Mouse (Mus musculus): ENCODE results near the gene Rtp3. TPM values are rescaled to one million over a fixed set of nuclear protein-coding genes. Genes with fewer than 3 reads are reported as not detected.

The Rtp3 gene
- polyA plus RNA-seq, 1 experiment from 2014 or later: not detected

GRCm38 (mm10) chr9:110999056-110999455 lies 8.7 kb upstream of the Rtp3 start:
- Histone ChIP-seq H3K27me3 (no peaks in the 10 kb centered on the region), H3K4me3 (no peak overlapping the region), H3K4me2 (no peak overlapping the region), H3K9me3 (no peaks in the 10 kb centered on the region), H3K9ac (no peak overlapping the region), H3K27ac (replicated peaks) (no peak overlapping the region), H3K4me1 (replicated peaks) (no peaks in the 10 kb centered on the region), H3K36me3 (no peaks in the 10 kb centered on the region)
- no peak for ATAC-seq (ENCODE audit: low FRiP score, low read depth)
- WGBS: 94% methylated on average over 2 of the region's 2 CpGs

GRCm38 (mm10) chr9:110997245-110997644 lies 6.9 kb upstream of the Rtp3 start:
- H3K36me3 ChIP-seq: no peaks in the 10 kb centered on the region
- H3K4me1 ChIP-seq (replicated peaks): no peaks in the 10 kb centered on the region
- no peak overlapping the region for H3K27ac ChIP-seq (replicated peaks)
- H3K27me3 ChIP-seq: no peaks in the 10 kb centered on the region
- H3K9me3 ChIP-seq: no peaks in the 10 kb centered on the region
- no peak overlapping the region for H3K4me2 ChIP-seq
- 3% methylated on average over 5 of the region's 5 CpGs for WGBS
- no peak for ATAC-seq (ENCODE audit: low FRiP score, low read depth)
- H3K4me3 ChIP-seq: no peak overlapping the region
- H3K9ac ChIP-seq: no peak overlapping the region

- H3K27ac ChIP-seq (replicated peaks): peak overlapping the region; percentile 61; the same call in 1 of the 2 replicates
- peak; percentile 91; the same call in 1 of the 2 replicates for ATAC-seq (ENCODE audit: low FRiP score, low read depth)
- H3K4me3 ChIP-seq: peak overlapping the region; percentile 41
- H3K4me1 ChIP-seq (replicated peaks): no peaks in the 10 kb centered on the region
- H3K9ac ChIP-seq: peak overlapping the region; percentile 16; the same call in 1 of the 2 replicates
- 9% methylated on average over 13 of the region's 13 CpGs for WGBS
- no peaks in the 10 kb centered on the region for H3K36me3 ChIP-seq
- no peaks in the 10 kb centered on the region for H3K27me3 ChIP-seq
- peak overlapping the region; percentile 54 for H3K4me2 ChIP-seq
- no peaks in the 10 kb centered on the region for H3K9me3 ChIP-seq
These were observed 4.4 kb upstream of the Rtp3 start for GRCm38 (mm10) chr9:110994716-110995172.

DNA sequence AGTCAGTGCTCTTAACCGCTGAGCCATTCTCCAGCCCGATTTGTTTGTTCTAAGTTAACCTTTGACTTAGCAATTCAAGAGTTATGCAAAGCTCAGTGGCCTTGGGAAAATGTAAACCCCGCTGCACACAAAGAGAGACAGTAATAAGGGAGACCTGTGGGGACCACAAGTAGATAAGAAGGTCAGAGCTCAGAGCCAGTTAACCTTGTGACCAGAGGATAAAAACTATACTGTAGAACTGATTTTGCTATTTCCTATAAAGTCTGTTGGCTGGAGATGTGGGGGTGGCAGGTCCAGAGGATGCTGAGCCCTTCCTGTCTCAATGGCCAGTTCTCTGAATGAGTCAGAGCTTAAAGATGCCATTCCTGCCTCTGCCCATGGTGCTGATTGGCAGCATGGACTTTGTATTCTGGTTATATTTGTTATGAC lies 2.9 kb upstream of the Rtp3 start:
- Histone ChIP-seq H3K27me3 (no peaks in the 10 kb centered on the region), H3K9me3 (no peaks in the 10 kb centered on the region), H3K4me1 (replicated peaks) (no peaks in the 10 kb centered on the region), H3K27ac (replicated peaks) (no peak overlapping the region), H3K9ac (no peak overlapping the region), H3K4me2 (no peak overlapping the region), H3K4me3 (no peak overlapping the region), H3K36me3 (no peaks in the 10 kb centered on the region)
- WGBS: 44% methylated on average over 3 of the region's 3 CpGs
- ATAC-seq (ENCODE audit: low FRiP score, low read depth): no peak

DNA sequence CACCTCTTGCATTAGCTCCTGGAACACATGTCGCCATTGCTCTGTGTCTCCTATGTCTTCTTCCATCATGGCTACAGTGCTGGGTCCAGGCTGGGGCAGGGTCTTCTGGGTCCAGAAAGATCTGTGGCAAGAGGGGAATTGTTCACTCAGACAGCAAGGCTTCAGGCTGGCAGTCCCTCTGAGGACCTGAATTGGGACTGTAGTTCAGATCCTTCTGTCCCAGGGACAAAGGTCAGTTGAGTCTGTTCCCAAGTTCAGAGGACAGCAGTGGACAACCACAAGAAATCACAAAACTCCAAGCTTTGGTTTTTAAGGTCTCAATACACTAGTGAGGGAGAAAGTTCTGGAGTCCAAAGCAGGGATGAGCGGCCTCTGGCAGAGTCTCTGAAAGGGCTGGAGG lies 840 bp downstream of the Rtp3 start:
- ATAC-seq (ENCODE audit: low FRiP score, low read depth): no peak
- 95% methylated on average over 2 of the region's 2 CpGs for WGBS

DNA sequence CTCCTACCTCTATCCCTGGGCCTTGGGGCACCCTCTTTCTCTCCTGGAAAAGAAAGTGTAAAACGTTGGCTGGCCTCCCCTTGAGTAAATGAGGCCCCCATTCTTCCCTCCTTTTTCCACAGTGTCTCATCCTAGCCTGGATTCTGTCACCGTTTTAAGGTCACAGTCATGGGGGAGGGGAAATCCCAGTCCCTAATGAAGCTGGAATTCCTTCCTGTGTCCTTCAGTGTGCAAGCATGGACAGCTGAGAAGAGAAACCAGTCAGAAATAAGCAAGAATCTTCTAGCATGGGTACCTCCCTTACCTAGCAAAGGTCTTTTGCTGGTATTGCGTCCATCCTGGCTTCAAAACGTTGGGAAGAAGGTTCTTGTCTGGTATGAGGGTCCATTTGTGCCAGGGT lies 1.2 kb downstream of the Rtp3 start:
- Histone ChIP-seq H3K9me3 (no peaks in the 10 kb centered on the region), H3K36me3 (no peaks in the 10 kb centered on the region), H3K4me3 (no peak overlapping the region), H3K9ac (no peak overlapping the region), H3K4me1 (replicated peaks) (no peaks in the 10 kb centered on the region), H3K27me3 (no peaks in the 10 kb centered on the region), H3K27ac (replicated peaks) (no peak overlapping the region), H3K4me2 (no peak overlapping the region)
- WGBS: 77% methylated on average over 4 of the region's 4 CpGs
- ATAC-seq (ENCODE audit: low FRiP score, low read depth): no peak

More for the DNA sequence above, 840 bp downstream of the Rtp3 start:
- Histone ChIP-seq H3K27me3 (no peaks in the 10 kb centered on the region), H3K9me3 (no peaks in the 10 kb centered on the region), H3K4me2 (no peak overlapping the region), H3K4me1 (replicated peaks) (no peaks in the 10 kb centered on the region), H3K9ac (no peak overlapping the region), H3K36me3 (no peaks in the 10 kb centered on the region), H3K27ac (replicated peaks) (no peak overlapping the region), H3K4me3 (no peak overlapping the region)

DNA sequence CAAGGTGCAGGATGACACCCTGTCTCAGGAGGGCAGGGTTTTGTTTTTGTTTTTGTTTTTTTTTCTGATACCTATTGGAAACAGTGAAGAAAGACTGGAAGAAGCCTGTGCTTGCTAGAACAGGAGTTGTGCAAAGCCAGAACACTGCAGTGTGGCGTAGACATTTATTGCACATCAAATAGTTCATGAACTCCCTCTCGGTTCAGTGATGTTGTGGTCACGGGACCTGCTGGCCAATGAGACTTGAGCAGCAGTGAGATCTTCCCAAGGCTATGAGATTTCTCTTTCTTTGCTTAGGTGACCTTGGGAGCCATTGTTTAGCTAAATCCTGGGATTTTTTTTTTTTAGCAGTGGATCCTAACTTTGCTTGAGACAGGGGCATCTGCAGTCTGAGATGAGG lies 2.3 kb downstream of the Rtp3 start:
- Histone ChIP-seq H3K4me1 (replicated peaks) (no peaks in the 10 kb centered on the region), H3K9me3 (no peaks in the 10 kb centered on the region), H3K4me3 (no peak overlapping the region), H3K9ac (no peak overlapping the region), H3K27ac (replicated peaks) (no peak overlapping the region), H3K36me3 (no peaks in the 10 kb centered on the region), H3K27me3 (no peaks in the 10 kb centered on the region), H3K4me2 (no peak overlapping the region)
- ATAC-seq (ENCODE audit: low FRiP score, low read depth): no peak
- 84% methylated on average over 3 of the region's 3 CpGs for WGBS

GRCm38 (mm10) chr9:110987331-110987730 lies 3.1 kb downstream of the Rtp3 start:
- WGBS: 88% methylated on average over 4 of the region's 4 CpGs
- Histone ChIP-seq H3K4me3 (no peak overlapping the region), H3K4me2 (no peak overlapping the region), H3K36me3 (no peaks in the 10 kb centered on the region), H3K27me3 (no peaks in the 10 kb centered on the region), H3K27ac (replicated peaks) (no peak overlapping the region), H3K4me1 (replicated peaks) (no peaks in the 10 kb centered on the region), H3K9me3 (no peaks in the 10 kb centered on the region), H3K9ac (no peak overlapping the region)
- no peak for ATAC-seq (ENCODE audit: low FRiP score, low read depth)

- no peak for ATAC-seq (ENCODE audit: low FRiP score, low read depth)
- WGBS: 88% methylated on average over 8 of the region's 8 CpGs
These were observed 4.4 kb downstream of the Rtp3 start for GRCm38 (mm10) chr9:110985951-110986350.

DNA sequence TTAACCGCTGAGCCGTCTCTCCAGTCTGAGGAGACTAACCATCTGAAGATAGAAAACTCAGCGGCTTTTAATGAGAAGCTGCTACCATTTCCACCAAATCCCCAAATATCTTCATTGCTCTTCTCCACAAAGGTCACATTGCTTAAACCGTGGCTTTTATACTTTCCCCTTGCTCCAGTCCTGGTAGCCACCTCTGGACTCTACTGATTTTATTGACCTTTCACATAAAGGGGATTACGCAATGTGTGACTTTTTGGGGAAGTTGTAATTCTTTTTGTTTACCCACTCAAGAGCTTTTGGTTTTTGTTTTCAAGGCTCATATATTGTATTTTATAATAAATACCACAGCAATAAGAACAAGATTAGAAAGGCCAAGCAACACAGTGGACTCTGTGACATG lies 4.8 kb downstream of the Rtp3 start:
- H3K36me3 ChIP-seq: no peaks in the 10 kb centered on the region
- no peak overlapping the region for H3K4me3 ChIP-seq
- no peaks in the 10 kb centered on the region for H3K27me3 ChIP-seq
- H3K9ac ChIP-seq: no peak overlapping the region
- WGBS: 95% methylated on average over 5 of the region's 5 CpGs
- no peak overlapping the region for H3K4me2 ChIP-seq
- no peaks in the 10 kb centered on the region for H3K4me1 ChIP-seq (replicated peaks)
- H3K27ac ChIP-seq (replicated peaks): no peak overlapping the region
- H3K9me3 ChIP-seq: no peaks in the 10 kb centered on the region
- no peak for ATAC-seq (ENCODE audit: low FRiP score, low read depth)

More at GRCm38 (mm10) chr9:110985951-110986350, 4.4 kb downstream of the Rtp3 start:
- no peaks in the 10 kb centered on the region for H3K4me1 ChIP-seq (replicated peaks)
- no peaks in the 10 kb centered on the region for H3K9me3 ChIP-seq
- H3K36me3 ChIP-seq: no peaks in the 10 kb centered on the region
- H3K27ac ChIP-seq (replicated peaks): no peak overlapping the region
- no peak overlapping the region for H3K4me3 ChIP-seq
- no peak overlapping the region for H3K4me2 ChIP-seq
- no peak overlapping the region for H3K9ac ChIP-seq
- H3K27me3 ChIP-seq: no peaks in the 10 kb centered on the region

DNA sequence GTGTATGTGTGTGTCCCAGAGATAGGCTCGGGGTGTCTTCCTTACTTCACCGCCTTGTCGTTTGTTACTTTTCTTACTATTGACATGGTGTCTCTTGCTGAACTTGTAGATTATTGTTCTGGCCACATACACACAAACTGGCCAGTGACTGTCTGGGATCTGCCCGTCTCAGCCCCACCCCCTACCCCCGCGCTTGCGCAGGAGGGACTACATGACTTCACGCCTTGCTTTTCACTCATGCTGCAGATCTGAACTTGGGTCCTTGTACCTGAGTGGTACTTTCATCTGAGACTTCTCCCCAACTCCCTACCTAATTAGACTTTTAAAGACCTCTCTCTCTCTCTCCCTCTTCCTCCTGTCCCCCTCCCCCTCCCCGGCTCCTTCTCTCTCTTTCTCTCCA lies 6.3 kb downstream of the Rtp3 start:
- Histone ChIP-seq H3K36me3 (no peaks in the 10 kb centered on the region), H3K4me2 (no peak overlapping the region), H3K4me1 (replicated peaks) (no peaks in the 10 kb centered on the region), H3K27me3 (no peaks in the 10 kb centered on the region), H3K9me3 (no peaks in the 10 kb centered on the region), H3K4me3 (no peak overlapping the region), H3K27ac (replicated peaks) (no peak overlapping the region), H3K9ac (no peak overlapping the region)
- 95% methylated on average over 9 of the region's 9 CpGs for WGBS
- no peak for ATAC-seq (ENCODE audit: low FRiP score, low read depth)

DNA sequence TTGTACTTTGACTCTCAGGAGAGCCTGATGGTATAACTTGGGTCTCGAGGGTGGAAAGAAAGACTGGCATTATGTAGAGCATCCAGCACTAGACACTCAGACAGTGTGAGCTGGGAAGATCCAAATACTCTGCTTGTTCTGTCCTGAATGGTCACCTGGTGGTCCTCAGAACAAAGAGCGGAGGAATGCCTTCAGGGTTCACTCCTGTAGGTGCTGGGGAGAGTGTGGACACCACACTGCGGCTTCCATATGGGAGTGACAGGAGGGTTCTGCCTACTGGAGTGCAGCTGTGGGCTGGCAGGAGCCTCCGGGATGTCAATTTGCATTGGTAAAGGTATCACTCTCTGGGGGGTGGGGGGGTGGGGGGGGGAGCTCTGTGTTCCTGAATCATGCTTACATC lies 8.0 kb downstream of the Rtp3 start:
- H3K4me3 ChIP-seq: no peak overlapping the region
- no peak overlapping the region for H3K9ac ChIP-seq
- no peak for ATAC-seq (ENCODE audit: low FRiP score, low read depth)
- H3K9me3 ChIP-seq: no peaks in the 10 kb centered on the region
- no peak overlapping the region for H3K4me2 ChIP-seq
- H3K36me3 ChIP-seq: no peaks in the 10 kb centered on the region
- H3K27ac ChIP-seq (replicated peaks): no peak overlapping the region
- no peaks in the 10 kb centered on the region for H3K27me3 ChIP-seq
- 42% methylated on average over 4 of the region's 4 CpGs for WGBS
- no peaks in the 10 kb centered on the region for H3K4me1 ChIP-seq (replicated peaks)

GRCm38 (mm10) chr9:110979411-110979810 lies 11.0 kb downstream of the Rtp3 start:
- H3K36me3 ChIP-seq: no peaks in the 10 kb centered on the region
- 96% methylated on average over 11 of the region's 11 CpGs for WGBS
- H3K4me3 ChIP-seq: no peak overlapping the region
- no peak overlapping the region for H3K27ac ChIP-seq (replicated peaks)
- no peak overlapping the region for H3K4me2 ChIP-seq
- no peak overlapping the region for H3K9ac ChIP-seq
- no peaks in the 10 kb centered on the region for H3K27me3 ChIP-seq
- no peaks in the 10 kb centered on the region for H3K4me1 ChIP-seq (replicated peaks)
- H3K9me3 ChIP-seq: no peaks in the 10 kb centered on the region
- no peak for ATAC-seq (ENCODE audit: low FRiP score, low read depth)

All from hindbrain, embryonic 15.5 days (tissue).